Mouse (Mus musculus) embryonic facial prominence, embryonic 10.5 days (tissue): ENCODE measurements around the gene Lin7c. TPM values are rescaled to one million over a fixed set of nuclear protein-coding genes. Genes with fewer than 3 reads are reported as not detected.

ENCODE experiments used
- DNase-seq: peaks from one replicate; pipeline ENCODE4 v3.0.0-alpha.2; 2017; ENCODE audit warnings: low spot score
- H3K27ac ChIP-seq: fragments of 300-500 bp; sonication (generic); replicated peaks from 2 replicates; pipeline ENCODE4 v1.5.1; 2016; ENCODE audit warnings: mild to moderate bottlenecking
- H3K27me3 ChIP-seq: fragments of 300-500 bp; sonication (generic); replicated peaks from 2 replicates; pipeline ENCODE4 v1.6.1; 2016; ENCODE audit warnings: low read depth, mild to moderate bottlenecking; ENCODE audit not compliant: poor library complexity, severe bottlenecking
- H3K36me3 ChIP-seq: fragments of 300-500 bp; sonication (generic); replicated peaks from 2 replicates; pipeline ENCODE4 v1.6.1; 2016; ENCODE audit warnings: mild to moderate bottlenecking, moderate library complexity
- H3K4me1 ChIP-seq: fragments of 300-500 bp; sonication (generic); 2 replicates; pipeline ENCODE4 v1.6.1; 2016
- H3K4me3 ChIP-seq: fragments of 300-500 bp; sonication (generic); 2 replicates; pipeline ENCODE4 v1.5.1; 2016; ENCODE audit warnings: mild to moderate bottlenecking, moderate library complexity
- H3K9me3 ChIP-seq: fragments of 300-500 bp; sonication (generic); 2 replicates; pipeline ENCODE4 v1.6.1; 2016; ENCODE audit warnings: mild to moderate bottlenecking
- WGBS: fragments of 180-500 bp; shearing (Covaris S2); methylation state at CpG from one replicate; pipeline ENCODE4 v1.1.7; 2016; 5-methylcytosine and 5-hydroxymethylcytosine counted together
- polyA plus RNA-seq: library from polyadenylated mRNA; unstranded; fragments of >200 nt; fragmentation: Nextera tagmentation; extraction: Ambion mirVana; gene quantifications from 2 replicates; pipeline ENCODE4 v1.2.1, GENCODE M21; 2016

Lin7c gene
- polyA plus RNA-seq, 1 experiment from 2014 or later, result 77.9 TPM

DNA sequence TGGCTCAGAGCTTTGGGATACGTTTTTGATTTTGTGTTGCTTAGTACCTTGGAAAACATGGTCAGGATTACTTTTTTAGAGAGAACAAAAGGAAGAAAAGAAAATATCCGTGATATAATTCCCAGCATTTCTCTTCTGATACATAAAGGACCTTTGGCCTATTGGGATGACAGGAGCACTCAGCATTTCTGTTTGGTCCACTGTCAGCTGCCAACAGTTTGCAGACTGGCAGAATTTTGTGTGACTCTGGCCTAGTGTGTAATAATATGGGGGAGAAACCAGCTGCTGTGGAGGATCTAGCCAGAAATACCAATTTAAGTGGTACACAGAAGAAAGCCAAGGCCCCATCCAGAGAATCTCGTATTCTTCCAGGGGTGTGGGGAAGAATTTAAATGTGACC, 59.7 kb downstream of the Lin7c start:
- Histone ChIP-seq H3K9me3 (no peaks in the 10 kb centered on the region), H3K4me1 (peaks cover 35% of the 10 kb centered on the region), H3K27ac (no peak overlapping the region), H3K36me3 (no peaks in the 10 kb centered on the region), H3K4me3 (no peak overlapping the region), H3K27me3 (0 out of 2 replicates have a peak, but pooled peaks cover 4% of the 10 kb centered on the region)
- 76% methylated on average over 3 of the region's 3 CpGs for WGBS
- DNase-seq, result no peak

Other genes with a start within 250 kb of the Lin7c start
- gene Bdnf, start 216.2 kb upstream of the Lin7c start, polyA plus RNA-seq, result 3.0 and 3.4 TPM in 2 replicates
- 14.1 and 14.6 TPM in 2 replicates for gene Lgr4, start 26.8 kb downstream of the Lin7c start, polyA plus RNA-seq
- 57.1 and 63.6 TPM in 2 replicates for gene Ccdc34, start 127.0 kb downstream of the Lin7c start, polyA plus RNA-seq